Mouse (Mus musculus) right cerebral cortex, postnatal 4 days (tissue): Measurements from ENCODE around the gene Hnrnpk.
"Not testable (repeated sequence)": the region's sequence is repeated elsewhere in the genome, so short reads cannot be mapped to it uniquely, and the experiment has no call there.

Source experiments
- DNase-seq: peaks from one replicate; pipeline ENCODE4 v3.0.0-alpha.2; 2022

Hnrnpk gene

DNA sequence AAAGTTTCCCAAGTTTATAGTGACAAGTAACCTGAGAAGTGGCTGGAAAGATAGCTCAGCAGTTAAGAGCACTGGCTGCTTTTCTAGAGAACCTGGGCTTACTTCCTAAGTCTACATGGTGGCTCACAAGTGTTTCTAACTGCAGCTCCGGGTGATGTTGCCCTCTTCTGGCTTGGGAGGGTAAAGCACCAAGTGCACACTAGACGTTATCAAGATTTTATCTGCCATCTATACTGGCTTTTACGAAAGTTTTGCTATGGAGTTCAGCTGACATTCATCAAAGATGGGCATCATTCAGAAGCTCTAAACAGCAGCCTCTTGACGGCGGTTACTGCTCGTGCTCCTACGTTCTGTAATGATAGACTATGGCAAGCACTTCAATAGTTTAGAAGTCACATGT lies 15.2 kb downstream of the Hnrnpk start:
- DNase-seq: peak; percentile 73

DNA sequence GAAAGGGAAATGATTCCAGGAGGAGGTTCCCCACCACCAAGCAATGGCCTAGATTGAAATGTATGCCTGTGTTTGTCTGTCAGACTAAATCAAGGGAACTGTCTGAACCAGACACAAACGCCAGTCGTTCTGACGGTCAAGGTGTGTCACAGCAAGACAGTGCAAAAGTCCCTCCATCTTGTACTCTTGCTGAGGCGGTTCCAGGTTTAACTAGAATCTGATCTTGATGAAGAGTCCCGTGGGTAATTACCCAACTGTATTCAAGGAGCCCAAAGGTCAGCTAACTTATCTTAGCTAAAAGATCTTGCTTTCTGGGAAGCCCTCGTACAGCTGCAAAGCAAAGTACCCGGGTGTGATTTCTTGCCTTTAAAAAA lies 17.6 kb downstream of the Hnrnpk start:
- no peak for DNase-seq

DNA sequence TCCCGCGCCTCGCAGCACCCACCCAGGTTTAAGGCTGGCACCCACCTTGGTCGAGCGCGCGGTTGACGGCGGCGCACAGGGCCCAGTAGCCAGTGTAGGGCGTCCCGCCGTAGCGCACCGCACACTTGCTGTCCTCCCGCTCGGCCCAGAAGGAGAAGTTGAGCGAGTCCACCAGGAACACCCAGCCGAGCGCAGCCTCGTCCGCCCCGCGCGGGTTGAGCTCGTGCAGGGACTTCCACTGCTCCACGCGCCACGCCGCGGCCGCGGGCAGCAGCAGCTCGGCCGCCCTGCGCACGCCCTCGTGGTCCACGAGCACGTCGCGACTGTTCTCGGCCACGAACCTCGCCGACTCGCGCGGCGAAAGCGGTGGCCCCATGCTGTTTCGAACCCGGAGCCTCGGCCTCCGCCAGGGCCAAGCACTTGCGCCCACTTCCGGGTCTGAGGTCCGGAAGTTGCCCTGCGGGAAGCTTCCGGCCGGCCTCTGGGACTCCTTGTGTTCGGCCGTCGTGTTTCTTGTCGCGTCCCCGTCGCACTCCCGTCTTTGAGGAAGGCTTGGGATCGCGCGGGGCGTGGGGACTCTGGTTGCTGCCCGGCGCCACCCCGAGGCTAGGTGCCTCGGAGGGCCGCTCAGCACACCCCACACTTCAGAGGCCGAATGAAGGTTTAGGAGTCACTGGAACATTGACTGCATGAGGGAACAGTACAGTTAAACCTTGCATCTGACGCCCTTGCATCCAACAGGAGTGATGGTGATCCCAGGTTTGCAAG lies 18.2 kb downstream of the Hnrnpk start, which contains the start of gene 2210016F16Rik:
TSS of gene 2210016F16Rik (minus strand) at position 447 of the 768 bp plus-strand sequence.
- DNase-seq: peak; percentile 57

DNA sequence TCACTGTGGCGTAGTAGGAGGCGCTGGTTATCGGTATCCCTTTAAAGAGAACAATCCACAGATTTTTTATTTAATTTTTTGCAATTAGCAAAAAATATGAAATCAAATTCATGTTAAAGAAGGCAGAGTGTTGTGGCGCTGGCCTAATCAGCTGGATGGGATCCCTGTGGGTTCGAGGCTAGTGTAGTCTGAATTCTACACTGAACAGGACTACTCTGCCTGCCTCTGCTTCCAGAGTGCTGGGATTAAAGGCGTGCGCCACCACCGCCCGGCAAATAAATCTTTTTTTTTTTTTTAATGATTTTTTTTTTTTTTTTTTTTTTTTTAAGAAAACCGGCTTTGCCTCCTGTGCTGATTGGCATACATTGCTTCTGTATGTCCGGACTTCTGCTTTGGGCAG lies 18.8 kb downstream of the Hnrnpk start:
- no peak for DNase-seq

GRCm38 (mm10) chr13:58373153-58373470 lies 30.0 kb downstream of the Hnrnpk start:
- DNase-seq: no peak

DNA sequence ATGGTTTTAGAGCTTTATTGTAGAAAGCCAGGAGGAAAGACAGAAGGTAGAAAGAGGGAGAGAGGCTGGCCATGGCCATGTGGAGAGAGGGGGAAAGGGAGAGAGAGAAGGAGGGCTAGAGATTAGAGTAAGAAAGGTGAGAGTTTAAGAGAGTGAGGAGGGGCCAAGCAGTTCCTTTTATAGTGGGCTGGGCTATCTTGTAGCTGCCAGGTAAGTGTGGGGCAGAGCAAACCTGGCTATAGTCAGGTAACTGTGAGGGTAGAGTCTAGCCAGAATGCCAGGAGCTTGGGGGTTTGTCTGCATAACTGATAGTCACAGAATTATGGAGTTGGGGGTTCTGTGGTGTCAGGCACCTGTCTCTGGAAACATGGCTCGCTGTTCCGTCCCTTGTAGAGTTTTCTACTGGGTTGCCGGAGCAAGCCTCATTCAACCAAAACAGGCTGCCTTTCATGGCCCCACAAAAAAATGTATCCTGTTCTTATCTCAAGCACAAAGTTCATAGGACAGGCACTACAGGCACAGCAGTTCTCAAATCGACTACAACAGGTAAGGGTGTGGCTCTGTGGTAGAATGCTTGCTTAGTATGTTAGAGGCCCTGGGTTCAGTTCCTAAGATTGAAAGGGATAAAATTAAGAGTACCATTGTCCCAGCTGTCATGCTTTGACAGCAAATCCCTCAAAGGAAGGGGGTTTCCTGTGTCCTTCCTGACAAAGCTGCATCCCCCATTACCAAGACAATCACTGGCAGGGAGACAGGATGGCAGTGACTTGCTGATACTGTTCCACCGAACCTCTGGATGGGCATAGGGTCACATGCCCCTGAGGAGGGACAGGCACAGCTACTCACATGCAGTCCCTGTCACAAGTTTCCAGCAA lies 30.6 kb downstream of the Hnrnpk start:
- no peak for DNase-seq

GRCm38 (mm10) chr13:58368835-58369234 lies 34.3 kb downstream of the Hnrnpk start:
- no peak for DNase-seq

- no peak for DNase-seq
Measured at GRCm38 (mm10) chr13:58367641-58368040, 35.5 kb downstream of the Hnrnpk start.

DNA sequence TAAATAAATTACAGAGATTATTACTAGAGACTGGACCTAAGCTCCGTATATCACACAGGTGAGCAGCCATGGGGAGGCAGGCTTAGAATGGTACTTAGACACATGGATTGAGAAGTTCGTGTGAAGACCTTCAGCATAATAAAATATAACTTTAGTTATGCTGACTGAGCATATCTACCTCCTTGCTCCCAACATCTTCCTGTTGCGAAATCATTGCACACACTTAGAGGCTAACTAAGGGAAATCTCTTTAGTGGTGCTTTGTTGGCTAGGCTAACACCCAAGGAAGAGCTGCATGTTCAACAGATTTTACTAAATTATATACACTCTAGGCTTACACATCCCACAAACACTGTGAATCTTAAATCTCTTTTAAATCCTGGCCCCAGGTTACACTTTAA lies 36.8 kb downstream of the Hnrnpk start:
- no peak for DNase-seq

- not testable (repeated sequence) for DNase-seq
Measured at GRCm38 (mm10) chr13:58365179-58365578, 38.0 kb downstream of the Hnrnpk start.

- DNase-seq: no peak
Measured at GRCm38 (mm10) chr13:58364353-58365175, 38.6 kb downstream of the Hnrnpk start.

DNA sequence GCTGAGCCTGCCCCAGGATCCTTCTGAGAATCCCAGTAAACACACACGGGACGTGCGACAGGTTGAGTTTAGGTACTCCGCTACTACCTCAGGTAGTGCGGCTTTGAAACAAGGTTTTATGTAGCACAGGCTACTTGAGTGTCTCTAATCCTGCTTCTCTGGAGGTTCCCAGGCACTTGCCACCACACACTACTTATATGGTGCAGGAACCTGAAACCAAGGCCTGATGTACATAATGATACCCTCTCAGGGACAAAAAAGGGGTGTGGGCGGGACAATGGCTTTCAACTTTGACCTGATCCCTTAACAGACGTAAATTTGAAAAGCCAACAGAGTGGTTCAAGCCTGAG lies 43.9 kb downstream of the Hnrnpk start:
- DNase-seq: no peak

DNA sequence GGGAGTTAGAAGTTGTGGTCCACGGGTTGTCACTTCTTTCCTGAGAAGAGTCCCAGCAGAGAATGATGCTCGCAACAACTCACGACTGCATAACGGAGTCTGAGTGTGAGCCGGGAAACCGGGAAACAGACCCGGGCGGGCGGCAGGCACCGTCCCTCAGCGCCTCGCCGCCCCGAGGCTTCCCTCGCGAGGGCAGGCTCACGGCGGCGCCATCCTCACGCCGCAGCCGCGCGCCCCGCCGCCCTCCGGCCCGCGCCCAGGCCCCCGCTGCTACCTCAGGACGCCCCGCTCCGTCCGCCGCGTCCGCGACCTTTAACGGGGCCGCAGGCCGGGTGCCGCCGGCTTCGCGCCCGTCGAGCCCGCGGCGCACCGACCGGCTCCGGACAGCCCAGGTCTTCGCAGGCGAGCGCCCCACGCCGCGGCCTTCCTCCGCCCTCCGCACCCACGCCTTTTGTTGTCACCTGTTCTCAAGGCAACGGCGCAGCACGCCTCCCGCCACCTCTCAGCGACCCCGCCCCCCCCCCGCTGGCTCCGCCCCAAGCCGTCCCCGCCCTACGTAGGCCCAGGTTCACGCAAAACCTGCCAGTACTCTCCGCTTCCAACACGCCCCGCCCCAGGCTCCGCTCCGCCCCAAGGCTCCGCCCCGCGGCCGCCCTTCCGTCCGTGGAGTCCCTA lies 44.4 kb downstream of the Hnrnpk start, which contains the start of gene Kif27:
TSS of gene Kif27 (minus strand) at position 494 of the 675 bp plus-strand sequence.
- peak; percentile 55 for DNase-seq

DNA sequence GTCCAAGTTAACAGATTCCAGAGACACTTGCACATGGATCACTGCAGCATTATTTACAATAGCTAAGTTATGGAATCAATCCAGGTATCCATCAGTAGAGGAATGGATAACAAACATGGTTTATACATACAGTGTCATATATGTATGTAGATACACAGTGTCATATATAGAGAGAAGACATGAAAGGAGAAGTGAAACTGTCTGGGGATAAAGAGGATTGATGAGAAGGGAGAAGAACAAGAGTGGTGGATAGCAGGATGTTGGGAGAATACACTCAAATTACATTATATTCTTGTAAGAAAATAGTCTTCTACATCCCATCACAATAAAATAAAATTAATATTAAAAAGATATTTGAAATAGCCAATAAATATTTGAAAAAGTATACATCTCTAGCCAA lies 50.1 kb downstream of the Hnrnpk start:
- DNase-seq: no peak

- no peak for DNase-seq
Measured at GRCm38 (mm10) chr13:58350606-58351005, 52.5 kb downstream of the Hnrnpk start.

DNA sequence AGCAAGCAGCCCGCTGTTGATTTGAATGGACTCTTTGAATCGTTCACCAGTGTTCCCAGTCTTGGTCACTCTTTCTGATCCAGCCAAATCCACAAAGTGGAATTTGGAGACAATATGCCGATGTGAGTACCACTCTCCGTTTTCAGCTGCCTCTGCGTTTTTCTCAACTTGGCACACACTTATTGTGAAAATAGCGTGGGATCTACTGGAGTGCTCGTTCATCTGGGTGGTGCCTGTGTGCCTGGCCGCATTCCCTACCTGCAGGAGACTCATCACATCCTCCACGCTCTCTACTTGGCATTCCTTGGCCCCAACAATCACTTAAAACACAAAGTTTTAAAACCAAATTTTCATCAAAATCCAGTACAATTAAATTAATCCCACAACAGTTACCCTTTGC lies 58.6 kb downstream of the Hnrnpk start:
- DNase-seq: no peak
